Mouse (Mus musculus) urinary bladder, postnatal 14 days (tissue): Measurements from ENCODE around the gene Siglecf.
A peak's percentile ranks its signal among the peaks of the same experiment; 100 is the strongest.
"Not testable (repeated sequence)": the region's sequence is repeated elsewhere in the genome, so short reads cannot be mapped to it uniquely, and the experiment has no call there.

Experiments used
- DNase-seq: peaks from one replicate; pipeline ENCODE4 v3.0.0; 2021; ENCODE audit warnings: low spot score

The Siglecf gene

GRCm38 (mm10) chr7:43351154-43351553, at the start of gene Siglecf:
TSS of gene Siglecf (plus strand) at chr7:43351341.
- no peak for DNase-seq

GRCm38 (mm10) chr7:43305235-43305634, 45.9 kb upstream of the Siglecf start:
- no peak for DNase-seq

DNA sequence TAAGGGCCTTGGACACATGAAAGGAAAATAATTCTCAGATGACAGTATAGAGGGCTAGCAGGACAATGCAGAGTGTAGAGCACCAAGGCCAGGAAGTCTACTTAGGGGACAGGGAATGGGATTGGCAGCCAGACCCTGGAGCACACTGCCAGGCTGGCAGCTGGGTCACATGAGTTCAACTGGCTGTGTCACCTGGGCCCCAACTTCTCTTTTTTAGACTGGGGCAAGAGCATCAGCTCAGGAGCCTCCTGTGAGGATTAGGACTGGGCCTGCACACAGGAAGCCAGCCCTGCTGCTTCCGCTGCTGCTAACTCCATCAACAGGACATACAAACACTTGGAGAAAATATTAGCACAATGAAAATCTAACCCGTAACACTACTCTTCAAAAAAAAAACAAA, 42.1 kb upstream of the Siglecf start:
- DNase-seq, result no peak

DNA sequence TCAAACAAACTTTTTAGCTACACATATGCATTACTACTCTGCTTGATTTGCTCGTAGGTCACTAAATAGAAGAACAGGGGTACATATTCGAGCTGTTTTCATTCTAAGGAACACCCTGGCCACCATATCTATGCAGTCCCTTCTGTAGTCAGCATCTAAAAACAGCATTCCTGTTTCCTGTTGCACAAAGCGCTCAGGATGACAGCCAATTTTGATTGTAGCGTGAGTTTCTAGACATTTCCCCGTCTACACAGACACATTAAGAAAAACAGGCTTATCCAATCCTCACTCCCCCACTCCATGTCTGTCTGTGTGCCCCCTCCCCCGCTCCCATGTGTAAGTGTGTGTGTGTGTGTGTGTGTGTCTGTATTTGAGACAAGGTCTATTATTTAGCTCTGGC, 39.5 kb upstream of the Siglecf start:
- DNase-seq, result no peak

GRCm38 (mm10) chr7:43312386-43313012, 38.6 kb upstream of the Siglecf start:
- DNase-seq, result no peak

DNA sequence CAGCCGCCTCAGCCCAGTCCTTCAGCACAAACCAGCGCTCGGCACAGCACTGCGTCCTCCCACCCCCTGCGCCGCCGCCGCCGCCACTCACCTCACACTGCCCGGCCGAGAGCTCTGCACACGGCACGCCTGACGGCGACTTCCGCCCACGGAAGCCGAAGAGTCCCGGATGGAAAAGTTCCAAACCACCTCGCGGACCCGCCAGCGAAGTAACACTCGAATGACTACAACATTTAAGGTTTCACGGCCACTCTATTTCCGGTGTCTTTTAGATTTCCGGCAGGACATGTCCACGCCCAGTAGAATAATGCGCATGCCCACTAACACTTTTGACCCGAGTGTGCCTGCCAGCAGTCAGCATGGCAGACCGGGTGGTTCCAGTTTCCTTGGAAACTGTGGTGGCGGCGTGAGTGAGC, 38.1 kb upstream of the Siglecf start, which contains the start of gene Zfp715:
Gene Zfp715, minus strand, starts transcription at position 282 of the 416 bp plus-strand sequence.
- DNase-seq, result peak; percentile 89

DNA sequence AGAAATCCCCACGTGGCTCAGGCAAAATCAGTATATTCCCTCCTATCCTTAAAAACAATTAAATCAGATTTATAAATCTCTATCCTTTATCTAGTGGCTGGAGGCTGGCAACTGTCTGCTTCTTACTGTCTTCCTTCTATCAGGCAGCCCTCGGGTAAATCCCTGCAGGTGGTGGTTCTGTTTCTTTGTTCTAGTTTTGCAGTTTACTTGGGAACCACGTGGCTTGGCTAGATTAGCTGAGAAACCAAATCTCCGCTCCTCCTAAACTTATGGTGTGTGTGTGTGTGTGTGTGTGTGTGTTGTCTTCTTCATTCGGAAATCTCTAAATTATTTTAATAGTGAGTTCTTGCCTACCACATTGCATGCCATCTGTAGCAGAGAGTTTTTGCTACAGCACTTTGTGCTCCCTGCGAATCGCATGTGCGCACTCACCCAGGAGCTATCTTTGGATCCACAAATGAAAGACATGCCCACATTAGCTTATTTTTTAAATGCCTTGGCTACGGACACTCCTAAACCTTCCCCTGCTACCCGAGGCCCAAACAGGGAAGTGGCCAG, 24.8 kb upstream of the Siglecf start:
- DNase-seq, result no peak

DNA sequence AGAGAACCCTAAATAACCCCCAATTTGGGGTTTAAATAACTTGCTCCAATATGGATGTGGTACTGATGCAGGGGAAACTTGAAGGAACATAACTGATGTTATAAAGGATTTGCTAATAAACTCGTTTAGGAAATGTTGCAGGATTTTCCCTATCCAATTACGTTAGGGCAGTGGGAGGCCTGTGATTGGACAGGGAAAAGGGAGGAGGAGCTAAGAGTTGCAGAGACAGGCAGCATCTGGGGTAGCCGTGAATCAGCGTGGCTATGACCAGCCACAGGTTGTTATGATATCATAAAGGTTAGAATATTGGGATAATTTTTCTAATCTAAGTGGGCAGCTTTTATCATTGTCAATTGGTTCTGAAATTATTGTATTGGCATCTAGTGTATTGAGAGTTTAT, 23.0 kb upstream of the Siglecf start:
- no peak for DNase-seq

DNA sequence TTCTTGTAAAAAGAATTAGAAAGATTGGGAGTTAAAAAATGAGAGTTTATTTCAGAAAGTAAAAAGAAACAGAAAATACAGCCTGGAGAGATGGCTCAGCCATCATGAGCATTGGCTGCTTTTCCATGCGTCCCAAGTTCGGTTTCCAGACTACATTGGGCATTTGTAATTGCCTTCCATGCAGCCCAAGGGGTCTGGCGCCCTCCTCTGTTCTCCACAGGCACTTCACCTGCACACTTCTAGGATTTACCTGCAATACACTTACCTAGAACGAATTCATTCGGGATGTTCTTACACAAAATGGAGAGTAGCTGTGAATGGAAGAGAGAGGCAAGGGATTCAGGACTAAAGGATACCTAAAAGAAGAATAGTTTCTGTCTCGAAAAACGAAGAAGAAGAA, 17.9 kb upstream of the Siglecf start:
- no peak for DNase-seq

DNA sequence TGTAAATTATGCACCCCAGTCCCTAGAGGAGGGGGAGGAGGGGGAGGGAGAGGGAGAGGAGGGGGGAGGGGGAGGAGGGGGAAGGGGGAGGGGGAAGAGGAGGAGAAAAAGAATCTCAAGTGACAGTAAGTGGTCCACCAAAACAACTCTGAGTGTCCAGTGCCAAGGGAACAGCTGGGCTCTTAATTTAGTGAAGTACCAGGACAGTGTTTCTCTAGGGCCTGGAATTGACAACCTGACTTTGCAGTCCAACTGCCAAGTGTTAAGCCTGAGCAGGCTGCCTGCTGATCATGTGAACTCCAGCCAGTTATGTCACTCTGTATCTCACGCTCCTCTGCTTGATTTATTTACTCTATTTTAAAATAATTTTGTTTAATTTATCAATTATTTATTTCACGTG, 17.2 kb upstream of the Siglecf start:
- DNase-seq, result no peak

DNA sequence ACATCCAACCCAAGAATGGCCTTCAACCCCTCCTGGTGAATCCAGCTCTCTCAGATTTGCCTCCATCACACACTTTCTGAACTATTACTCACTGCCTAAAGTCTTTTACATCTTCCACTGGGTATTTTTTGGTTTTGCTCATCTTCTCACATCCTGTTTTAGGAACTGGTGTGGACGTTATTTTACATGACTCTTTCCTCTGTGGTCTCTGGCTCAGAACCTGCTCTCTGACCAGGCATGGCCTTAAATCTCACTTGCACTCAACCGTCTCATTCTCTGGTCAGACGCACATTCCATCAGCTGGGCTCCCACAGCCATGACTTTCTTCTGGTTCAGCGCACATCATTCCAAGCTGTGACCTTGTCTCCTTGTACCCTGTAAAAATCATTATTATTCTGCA, 10.4 kb upstream of the Siglecf start:
- no peak for DNase-seq

GRCm38 (mm10) chr7:43343191-43343590, 8.0 kb upstream of the Siglecf start:
- DNase-seq, result no peak

DNA sequence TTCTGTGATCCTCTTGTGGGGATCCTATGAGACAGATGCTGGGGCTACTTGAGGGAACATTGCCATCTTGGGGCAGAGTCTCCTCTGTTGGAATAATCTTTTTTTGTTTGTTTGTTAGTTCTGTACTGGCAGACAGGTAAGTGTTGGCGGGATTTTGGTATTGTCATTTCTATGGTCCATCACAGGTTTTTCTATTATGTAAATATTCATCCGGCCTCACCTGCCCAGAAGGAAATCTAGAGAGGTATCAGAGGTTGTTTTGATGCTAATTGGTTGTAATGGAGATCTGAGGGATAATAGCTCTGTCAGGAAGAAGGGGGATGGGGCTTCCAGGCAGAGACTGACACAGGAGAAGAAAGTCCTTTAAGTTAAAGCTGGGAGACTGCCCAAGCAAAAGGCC, 7.1 kb upstream of the Siglecf start:
- DNase-seq, result no peak

GRCm38 (mm10) chr7:43344491-43344890, 6.7 kb upstream of the Siglecf start:
- no peak for DNase-seq

- no peak for DNase-seq
These were observed 5.0 kb upstream of the Siglecf start for GRCm38 (mm10) chr7:43346148-43346547.

DNA sequence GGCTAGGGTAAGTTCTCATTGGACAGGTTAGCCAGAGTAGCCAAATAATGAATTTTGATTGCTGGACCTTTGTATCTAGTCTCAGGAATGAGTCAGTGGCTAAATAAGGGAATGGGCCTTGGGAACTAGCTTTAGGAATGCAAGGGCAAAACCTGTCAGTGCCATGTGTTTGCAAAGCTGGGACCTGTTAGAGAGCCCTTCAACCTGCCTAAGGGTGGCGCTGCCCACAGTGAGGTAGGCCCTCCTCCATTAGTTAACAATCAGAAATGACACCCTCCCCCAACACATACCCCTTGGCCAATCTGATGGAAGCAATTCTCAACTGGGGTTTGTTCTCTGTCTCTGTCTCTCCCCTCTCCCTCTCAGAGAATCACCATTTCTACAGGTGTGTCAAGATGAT, 4.6 kb upstream of the Siglecf start:
- DNase-seq, result no peak

DNA sequence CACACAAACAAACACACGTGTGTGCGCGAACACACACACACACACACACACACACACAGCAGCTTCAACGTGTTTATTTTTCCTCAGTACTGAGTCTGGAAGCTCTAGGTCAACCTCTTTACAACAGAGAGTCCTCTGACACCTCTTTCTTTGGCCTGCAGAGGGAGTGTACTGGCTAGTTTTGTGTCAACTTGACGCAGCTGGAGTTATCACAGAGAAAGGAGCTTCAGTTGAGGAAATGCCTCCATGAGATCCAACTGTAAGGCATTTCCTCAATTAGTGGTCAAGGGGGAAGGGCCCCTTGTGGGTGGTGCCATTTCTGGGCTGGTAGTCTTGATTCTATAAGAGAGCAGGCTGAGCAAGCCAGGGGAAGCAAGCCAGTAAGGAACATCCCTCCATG, 1.5 kb upstream of the Siglecf start:
- DNase-seq, result not testable (repeated sequence)

GRCm38 (mm10) chr7:43353118-43353517, 2.0 kb downstream of the Siglecf start:
- DNase-seq, result no peak

DNA sequence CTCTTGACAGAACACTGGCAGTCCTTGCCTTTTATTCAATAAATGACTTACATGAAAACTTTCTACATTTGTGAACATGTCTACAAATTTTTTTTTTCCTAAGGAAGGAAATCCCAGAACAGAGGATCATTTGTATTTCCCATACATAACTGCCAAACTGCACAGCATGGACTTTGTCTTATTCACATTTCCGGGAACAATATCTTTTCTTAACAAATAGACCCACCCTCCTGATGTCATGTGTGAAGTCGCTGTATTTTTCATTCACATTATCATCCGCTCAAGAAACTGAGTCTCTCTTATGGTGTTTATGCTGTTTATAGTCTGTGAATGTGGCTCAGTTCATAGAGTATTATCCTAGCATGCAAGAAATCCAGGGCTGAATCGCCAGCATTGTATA, 2.6 kb downstream of the Siglecf start:
- no peak for DNase-seq

DNA sequence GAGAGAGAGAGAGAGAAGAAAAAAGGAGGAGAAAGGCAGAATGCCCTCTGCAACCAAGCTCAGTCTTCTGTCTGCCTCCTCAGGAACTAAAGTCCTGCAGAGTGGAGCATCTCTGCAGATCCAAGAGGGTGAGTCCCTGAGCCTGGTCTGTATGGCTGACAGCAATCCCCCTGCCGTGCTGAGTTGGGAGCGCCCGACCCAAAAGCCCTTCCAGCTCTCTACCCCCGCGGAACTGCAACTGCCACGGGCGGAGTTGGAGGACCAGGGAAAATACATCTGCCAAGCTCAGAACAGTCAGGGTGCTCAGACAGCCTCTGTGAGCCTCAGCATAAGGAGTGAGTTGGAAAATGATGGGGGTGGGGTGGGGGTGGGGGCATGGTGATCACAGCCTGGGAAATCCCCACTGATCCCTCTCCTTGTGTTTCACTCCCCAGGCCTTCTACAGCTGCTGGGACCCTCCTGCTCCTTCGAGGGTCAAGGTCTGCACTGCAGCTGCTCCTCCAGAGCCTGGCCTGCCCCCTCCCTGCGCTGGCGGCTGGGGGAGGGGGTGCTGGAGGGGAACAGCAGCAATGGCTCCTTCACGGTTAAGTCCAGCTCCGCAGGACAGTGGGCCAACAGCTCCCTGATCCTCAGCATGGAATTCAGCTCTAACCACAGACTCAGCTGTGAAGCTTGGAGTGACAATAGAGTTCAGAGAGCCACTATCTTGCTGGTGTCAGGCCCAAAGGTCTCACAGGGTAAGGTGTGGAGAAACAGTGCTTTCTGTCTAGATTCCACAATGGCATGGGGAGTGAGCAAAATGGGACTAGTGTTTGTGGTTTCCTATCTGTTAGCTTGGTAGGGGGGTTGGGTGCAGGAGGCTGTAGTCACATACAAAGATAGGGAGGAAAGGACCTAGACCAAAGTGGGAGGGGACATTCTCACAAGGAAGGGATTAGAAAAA, 4.0 kb downstream of the Siglecf start:
- DNase-seq, result no peak

- DNase-seq, result no peak
These were observed 7.4 kb downstream of the Siglecf start for GRCm38 (mm10) chr7:43358556-43358955.

- DNase-seq, result no peak
These were observed 10.3 kb downstream of the Siglecf start for GRCm38 (mm10) chr7:43361442-43361841.

DNA sequence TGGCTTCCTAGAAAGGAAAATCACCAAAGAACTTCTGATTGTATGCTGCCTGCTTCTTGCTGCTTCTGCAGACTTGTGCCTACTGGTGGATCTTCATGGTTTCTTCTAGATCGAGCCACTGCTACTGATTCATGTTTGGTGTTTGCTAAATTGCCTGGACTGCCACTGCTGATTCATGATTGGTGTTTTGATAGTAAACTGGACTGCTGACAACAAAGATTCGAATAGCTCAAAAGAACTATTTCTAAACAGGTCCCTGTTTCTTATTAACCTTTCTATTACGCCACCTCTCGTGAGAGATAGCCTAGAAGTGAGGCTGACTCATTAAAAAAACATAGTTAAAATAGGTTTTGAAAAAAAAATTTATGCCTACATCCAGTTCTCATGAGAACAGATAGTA, 10.9 kb downstream of the Siglecf start:
- DNase-seq, result no peak
